Mouse (Mus musculus) embryonic facial prominence, embryonic 11.5 days (tissue): ENCODE measurements around the gene Xxylt1. TPM values are rescaled to one million over a fixed set of nuclear protein-coding genes. Genes with fewer than 3 reads are reported as not detected.

Source experiments
- ATAC-seq: fragments of 200-750 bp; cut with Nextera tagmentation; replicated peaks from 2 replicates; pipeline ENCODE4 v1.8.0; 2017; ENCODE audit warnings: low read depth; ENCODE audit not compliant: insufficient number of reproducible peaks, low FRiP score, low TSS enrichment
- DNase-seq: peaks from one replicate; pipeline ENCODE4 v3.0.0-alpha.2; 2015; ENCODE audit warnings: low spot score
- H3K27ac ChIP-seq: fragments of 300-500 bp; sonication (generic); replicated peaks from 2 replicates; pipeline ENCODE4 v1.5.1; 2014; ENCODE audit warnings: mild to moderate bottlenecking, low read depth, low read length, control low read depth
- H3K27me3 ChIP-seq: fragments of 300-500 bp; sonication (generic); 2 replicates; pipeline ENCODE4 v1.6.1; 2014; ENCODE audit warnings: mild to moderate bottlenecking, low read length, moderate library complexity, mixed read lengths; ENCODE audit not compliant: control insufficient read depth, insufficient read depth
- H3K36me3 ChIP-seq: fragments of 300-500 bp; sonication (generic); replicated peaks from 2 replicates; pipeline ENCODE4 v1.6.1; 2014; ENCODE audit warnings: low read depth, mild to moderate bottlenecking, low read length, moderate library complexity, mixed read lengths; ENCODE audit not compliant: control insufficient read depth, insufficient read depth
- H3K4me1 ChIP-seq: fragments of 300-500 bp; sonication (generic); 2 replicates; pipeline ENCODE4 v1.6.1; 2014; ENCODE audit warnings: low read length, mixed read lengths; ENCODE audit not compliant: control insufficient read depth, insufficient read depth
- H3K4me2 ChIP-seq: fragments of 300-500 bp; sonication (generic); 2 replicates; pipeline ENCODE4 v1.6.1; 2014; ENCODE audit warnings: low read depth, mild to moderate bottlenecking, control low read depth, low read length, moderate library complexity
- H3K4me3 ChIP-seq: fragments of 300-500 bp; sonication (generic); 2 replicates; pipeline ENCODE4 v1.5.1; 2014; ENCODE audit warnings: low read depth, low read length, control low read depth
- H3K9ac ChIP-seq: fragments of 300-500 bp; sonication (generic); replicated peaks from 2 replicates; pipeline ENCODE4 v1.6.1; 2014; ENCODE audit warnings: mild to moderate bottlenecking, control low read depth, low read length
- H3K9me3 ChIP-seq: fragments of 300-500 bp; sonication (generic); replicated peaks from 2 replicates; pipeline ENCODE4 v1.6.1; 2016; ENCODE audit warnings: mild to moderate bottlenecking, low read length, inconsistent platforms, mixed read lengths; ENCODE audit not compliant: control insufficient read depth
- WGBS: fragments of 180-500 bp; shearing (Covaris S2); extraction: QIAGEN DNeasy Blood & Tissue Kit; methylation state at CpG from one replicate; pipeline ENCODE4 v1.1.7; 2014; 5-methylcytosine and 5-hydroxymethylcytosine counted together
- polyA plus RNA-seq: library from polyadenylated mRNA; unstranded; fragments of >200 nt; fragmentation: Nextera tagmentation; extraction: Ambion mirVana; gene quantifications from 2 replicates; pipeline ENCODE4 v1.2.1, GENCODE M21; 2014

The Xxylt1 gene
- polyA plus RNA-seq, 1 experiment from 2014 or later: 16.3 TPM

GRCm38 (mm10) chr16:31029739-31030485 is 51.3 kb downstream of the Xxylt1 start:
- ATAC-seq (no peak), DNase-seq (no peak)
- Histone ChIP-seq H3K4me1 (no peaks in the 10 kb centered on the region; the same call in 1 of the 2 replicates), H3K4me2 (no peak overlapping the region), H3K4me3 (no peak overlapping the region), H3K27ac (no peak overlapping the region; the same call in 1 of the 2 replicates), H3K9me3 (no peaks in the 10 kb centered on the region), H3K27me3 (no peaks in the 10 kb centered on the region), H3K9ac (no peak overlapping the region), H3K36me3 (no peaks in the 10 kb centered on the region; the same call in 1 of the 2 replicates)
- WGBS: 72% methylated on average over 11 of the region's 11 CpGs

- DNase-seq (no peak), ATAC-seq (no peak)
- no peak overlapping the region for H3K27ac ChIP-seq
- no peaks in the 10 kb centered on the region for H3K4me1 ChIP-seq
- no peaks in the 10 kb centered on the region for H3K27me3 ChIP-seq
- no peaks in the 10 kb centered on the region for H3K36me3 ChIP-seq
- H3K9me3 ChIP-seq: no peaks in the 10 kb centered on the region
- no peak overlapping the region for H3K4me3 ChIP-seq
- no peak overlapping the region for H3K4me2 ChIP-seq
- H3K9ac ChIP-seq: no peak overlapping the region
Measured at GRCm38 (mm10) chr16:31027675-31028074, 53.6 kb downstream of the Xxylt1 start.

- H3K36me3 ChIP-seq: no peaks in the 10 kb centered on the region
- no peak overlapping the region for H3K9ac ChIP-seq
- no peak overlapping the region for H3K4me3 ChIP-seq
- ATAC-seq: no peak
- no peak overlapping the region for H3K4me2 ChIP-seq
- no peaks in the 10 kb centered on the region for H3K4me1 ChIP-seq
- no peak for DNase-seq
- no peaks in the 10 kb centered on the region for H3K9me3 ChIP-seq
- H3K27me3 ChIP-seq: no peaks in the 10 kb centered on the region
- WGBS: 90% methylated on average over 7 of the region's 7 CpGs
- no peak overlapping the region for H3K27ac ChIP-seq
Measured at GRCm38 (mm10) chr16:31025516-31025915, 55.7 kb downstream of the Xxylt1 start.

- Histone ChIP-seq H3K4me1 (no peaks in the 10 kb centered on the region), H3K36me3 (no peaks in the 10 kb centered on the region), H3K4me2 (no peak overlapping the region), H3K9me3 (no peaks in the 10 kb centered on the region), H3K4me3 (no peak overlapping the region), H3K27me3 (no peaks in the 10 kb centered on the region), H3K27ac (no peak overlapping the region), H3K9ac (no peak overlapping the region)
- ATAC-seq: no peak
- DNase-seq: no peak
- WGBS: 84% methylated on average over 4 of the region's 4 CpGs
Measured at GRCm38 (mm10) chr16:31024997-31025396, 56.2 kb downstream of the Xxylt1 start.

- Histone ChIP-seq H3K36me3 (no peaks in the 10 kb centered on the region), H3K27me3 (no peaks in the 10 kb centered on the region), H3K4me3 (no peak overlapping the region), H3K4me2 (no peak overlapping the region), H3K9ac (no peak overlapping the region), H3K4me1 (no peaks in the 10 kb centered on the region), H3K27ac (no peak overlapping the region), H3K9me3 (no peaks in the 10 kb centered on the region)
- ATAC-seq: no peak
- WGBS: 80% methylated on average over 7 of the region's 7 CpGs
- DNase-seq: no peak
Measured at GRCm38 (mm10) chr16:31024221-31024620, 57.0 kb downstream of the Xxylt1 start.

GRCm38 (mm10) chr16:31023803-31024202 is 57.4 kb downstream of the Xxylt1 start:
- DNase-seq: no peak
- Histone ChIP-seq H3K36me3 (no peaks in the 10 kb centered on the region), H3K27ac (no peak overlapping the region), H3K4me1 (no peaks in the 10 kb centered on the region), H3K27me3 (no peaks in the 10 kb centered on the region), H3K4me3 (no peak overlapping the region), H3K9me3 (no peaks in the 10 kb centered on the region), H3K4me2 (no peak overlapping the region), H3K9ac (no peak overlapping the region)
- no peak for ATAC-seq
- 85% methylated on average over 7 of the region's 8 CpGs for WGBS

GRCm38 (mm10) chr16:31022287-31022686 is 58.9 kb downstream of the Xxylt1 start:
- ATAC-seq: no peak
- Histone ChIP-seq H3K4me3 (no peak overlapping the region), H3K4me2 (no peak overlapping the region), H3K36me3 (no peaks in the 10 kb centered on the region), H3K9ac (no peak overlapping the region), H3K4me1 (no peaks in the 10 kb centered on the region), H3K9me3 (no peaks in the 10 kb centered on the region), H3K27ac (no peak overlapping the region), H3K27me3 (no peaks in the 10 kb centered on the region)
- WGBS: 64% methylated on average over 5 of the region's 5 CpGs
- DNase-seq: no peak

GRCm38 (mm10) chr16:31019514-31019913 is 61.7 kb downstream of the Xxylt1 start:
- Histone ChIP-seq H3K4me1 (no peaks in the 10 kb centered on the region), H3K4me3 (no peak overlapping the region), H3K27ac (no peak overlapping the region), H3K9ac (no peak overlapping the region), H3K4me2 (no peak overlapping the region), H3K36me3 (no peaks in the 10 kb centered on the region), H3K27me3 (no peaks in the 10 kb centered on the region), H3K9me3 (no peaks in the 10 kb centered on the region)
- 79% methylated on average over 3 of the region's 3 CpGs for WGBS
- ATAC-seq (no peak), DNase-seq (no peak)
